Mouse (Mus musculus): ENCODE measurements around the gene Gm10318. TPM values are rescaled to one million over a fixed set of nuclear protein-coding genes. Genes with fewer than 3 reads are reported as not detected.

Gene Gm10318
- polyA plus RNA-seq (2016; fragmentation: Nextera tagmentation; extraction: Ambion mirVana), result not detected in 2 replicates

DNA sequence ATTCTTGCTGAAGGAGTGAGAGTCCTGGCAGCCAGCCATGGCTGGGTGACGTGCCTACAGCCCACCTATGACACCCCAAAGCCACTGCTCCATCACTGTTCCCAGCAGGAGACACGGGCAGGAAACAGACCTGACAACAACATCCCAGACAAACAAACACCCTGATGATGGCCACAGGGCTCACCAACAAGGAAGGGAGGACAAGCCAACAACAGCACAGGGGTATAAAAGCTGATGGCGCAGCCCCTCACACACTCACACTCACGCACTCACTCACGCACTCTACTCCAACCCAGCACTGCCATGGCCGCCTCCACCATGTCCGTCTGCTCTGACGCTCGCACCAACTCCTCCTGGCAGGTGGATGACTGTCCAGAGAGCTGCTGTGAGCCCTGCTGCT, at the start of gene Gm10318:
Gene Gm10318, plus strand, starts transcription at position 301 of the 400 bp plus-strand sequence.
- Histone ChIP-seq H3K9ac (no peak within 1 kb of the TSS), H3K9me3 (replicated peaks) (no peaks in the 10 kb centered on the region), H3K36me3 (no peaks in the 10 kb centered on the region), H3K4me1 (no peaks in the 10 kb centered on the region), H3K27me3 (replicated peaks) (no peaks in the 10 kb centered on the region; the same call in 1 of the 2 replicates), H3K27ac (no peak within 1 kb of the TSS), H3K4me2 (no peak within 1 kb of the TSS), H3K4me3 (no peak within 1 kb of the TSS)
- ATAC-seq, result no peak
- WGBS (ENCODE audit: insufficient replicate concordance), result 58% methylated on average over 9 of the region's 9 CpGs

DNA sequence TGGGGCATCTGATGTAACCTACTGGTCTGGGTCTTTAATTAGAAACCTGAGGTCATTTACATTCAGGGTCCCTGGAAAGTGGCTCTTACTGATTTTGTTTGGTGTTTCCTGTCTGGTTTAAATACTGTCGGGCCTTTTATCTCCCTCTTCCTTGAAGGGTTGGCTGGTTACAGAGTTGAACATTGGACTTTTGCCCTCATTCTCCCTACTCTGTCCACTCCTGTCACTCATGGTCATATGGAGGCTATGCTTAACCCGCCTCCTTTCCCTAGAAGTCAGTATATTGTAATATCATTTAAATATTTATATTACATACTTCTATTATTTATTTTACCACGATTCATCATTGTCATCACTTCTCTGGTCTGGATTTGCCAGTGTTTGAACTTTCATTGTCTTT, 48.6 kb upstream of the Gm10318 start:
- Histone ChIP-seq H3K27ac (no peak overlapping the region), H3K4me1 (0 out of 2 replicates have a peak, but pooled peaks cover 4% of the 10 kb centered on the region), H3K9ac (no peak overlapping the region), H3K9me3 (replicated peaks) (no peaks in the 10 kb centered on the region), H3K36me3 (no peaks in the 10 kb centered on the region), H3K4me2 (no peak overlapping the region), H3K4me3 (no peak overlapping the region), H3K27me3 (replicated peaks) (no peaks in the 10 kb centered on the region)
- WGBS (ENCODE audit: insufficient replicate concordance), result 34% methylated on average over 3 of the region's 3 CpGs
- no peak for ATAC-seq

GRCm38 (mm10) chr10:77811743-77812142, 40.9 kb upstream of the Gm10318 start, which contains the start of gene Gm9507:
Gene Gm9507 (minus strand): TSS chr10:77811843.
- Histone ChIP-seq H3K4me2 (no peak within 1 kb of the TSS), H3K4me1 (no peaks in the 10 kb centered on the region), H3K4me3 (no peak within 1 kb of the TSS), H3K9ac (no peak within 1 kb of the TSS), H3K27me3 (replicated peaks) (no peaks in the 10 kb centered on the region), H3K9me3 (replicated peaks) (no peaks in the 10 kb centered on the region; the same call in 1 of the 2 replicates), H3K27ac (no peak within 1 kb of the TSS), H3K36me3 (no peaks in the 10 kb centered on the region)
- 51% methylated on average over 5 of the region's 5 CpGs for WGBS (ENCODE audit: insufficient replicate concordance)
- ATAC-seq, result no peak

DNA sequence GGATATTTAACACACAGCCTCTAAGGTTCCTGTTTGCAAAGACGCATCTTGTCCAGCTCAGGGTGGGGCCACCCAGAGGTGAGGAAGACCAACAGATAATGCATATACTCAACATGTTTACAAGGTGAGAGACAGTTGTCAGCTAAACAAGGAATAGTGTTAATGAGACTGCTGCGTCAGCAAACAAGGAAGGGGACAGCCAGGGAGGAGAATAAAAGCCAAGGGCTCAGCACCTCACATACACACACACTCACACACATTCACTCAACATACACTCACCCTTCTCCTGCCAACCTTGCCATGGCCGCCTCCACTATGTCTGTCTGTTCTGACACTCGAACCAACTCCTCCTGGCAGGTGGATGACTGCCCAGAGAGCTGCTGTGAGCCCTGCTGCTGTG, 38.3 kb upstream of the Gm10318 start, which contains the start of gene Gm2696:
Gene Gm2696, plus strand, starts transcription at position 301 of the 400 bp plus-strand sequence.
- no peaks in the 10 kb centered on the region for H3K36me3 ChIP-seq
- 35% methylated on average over 4 of the region's 4 CpGs for WGBS (ENCODE audit: insufficient replicate concordance)
- no peak within 1 kb of the TSS for H3K4me3 ChIP-seq
- no peaks in the 10 kb centered on the region for H3K27me3 ChIP-seq (replicated peaks)
- no peak within 1 kb of the TSS for H3K4me2 ChIP-seq
- no peaks in the 10 kb centered on the region for H3K4me1 ChIP-seq
- no peak within 1 kb of the TSS for H3K9ac ChIP-seq
- H3K9me3 ChIP-seq (replicated peaks), result no peaks in the 10 kb centered on the region; the same call in 1 of the 2 replicates
- no peak within 1 kb of the TSS for H3K27ac ChIP-seq
- no peak for ATAC-seq

DNA sequence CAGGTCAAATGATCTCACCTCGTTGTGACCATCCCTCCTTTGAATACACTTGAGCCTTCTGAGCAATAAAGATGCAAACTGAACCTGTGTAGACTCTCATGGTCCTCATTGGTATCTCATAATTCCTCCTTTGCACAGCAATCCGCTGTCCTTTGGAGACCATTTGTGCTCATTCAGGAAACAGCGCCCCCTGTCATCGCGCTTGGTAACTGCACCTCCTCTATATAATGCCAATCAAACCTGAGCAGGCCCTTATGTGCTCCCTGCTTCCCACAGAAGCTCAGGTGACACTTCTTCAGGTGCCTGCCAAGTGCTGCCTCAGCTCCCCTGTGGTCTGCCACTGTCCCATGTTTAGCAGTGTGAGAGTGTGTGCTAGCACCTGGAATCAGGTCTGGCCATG, 37.1 kb upstream of the Gm10318 start:
- no peaks in the 10 kb centered on the region for H3K9me3 ChIP-seq (replicated peaks)
- WGBS (ENCODE audit: insufficient replicate concordance), result 23% methylated on average over 5 of the region's 5 CpGs
- no peaks in the 10 kb centered on the region for H3K27me3 ChIP-seq (replicated peaks)
- no peak overlapping the region for H3K27ac ChIP-seq
- H3K36me3 ChIP-seq, result no peaks in the 10 kb centered on the region
- ATAC-seq, result no peak
- no peak overlapping the region for H3K4me2 ChIP-seq
- no peak overlapping the region for H3K4me3 ChIP-seq
- H3K4me1 ChIP-seq, result no peaks in the 10 kb centered on the region
- H3K9ac ChIP-seq, result no peak overlapping the region

GRCm38 (mm10) chr10:77818523-77818922, 34.1 kb upstream of the Gm10318 start:
- H3K4me1 ChIP-seq, result no peaks in the 10 kb centered on the region
- no peaks in the 10 kb centered on the region for H3K27me3 ChIP-seq (replicated peaks)
- WGBS (ENCODE audit: insufficient replicate concordance), result 79% methylated on average over 4 of the region's 4 CpGs
- H3K36me3 ChIP-seq, result no peaks in the 10 kb centered on the region
- H3K4me3 ChIP-seq, result no peak overlapping the region
- H3K9ac ChIP-seq, result no peak overlapping the region
- no peak overlapping the region for H3K27ac ChIP-seq
- no peak overlapping the region for H3K4me2 ChIP-seq
- no peaks in the 10 kb centered on the region for H3K9me3 ChIP-seq (replicated peaks)
- no peak for ATAC-seq

DNA sequence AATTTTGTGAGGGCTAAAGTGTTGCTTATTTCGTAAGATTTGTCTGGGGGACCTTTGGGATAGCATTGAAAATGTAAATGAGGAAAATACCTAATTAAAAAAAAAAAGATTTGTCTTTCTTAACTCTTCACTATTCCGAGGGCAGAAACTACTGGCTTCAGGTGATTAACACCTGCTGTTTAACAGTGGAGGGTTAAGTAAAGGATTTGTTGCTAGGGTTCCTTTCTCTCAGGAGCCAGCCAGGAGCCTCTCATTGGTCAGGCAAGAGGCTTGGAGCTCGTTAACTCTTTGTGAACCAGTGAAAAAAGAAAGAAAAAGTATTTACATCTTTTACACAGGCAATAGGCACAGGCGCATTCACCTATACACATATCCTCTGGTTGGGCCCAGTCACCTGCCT, 33.5 kb upstream of the Gm10318 start:
- no peak overlapping the region for H3K4me2 ChIP-seq
- no peak overlapping the region for H3K9ac ChIP-seq
- H3K4me1 ChIP-seq, result no peaks in the 10 kb centered on the region
- H3K27me3 ChIP-seq (replicated peaks), result no peaks in the 10 kb centered on the region
- no peak overlapping the region for H3K27ac ChIP-seq
- ATAC-seq, result no peak
- H3K36me3 ChIP-seq, result no peaks in the 10 kb centered on the region
- H3K9me3 ChIP-seq (replicated peaks), result no peaks in the 10 kb centered on the region
- WGBS (ENCODE audit: insufficient replicate concordance), result 45% methylated on average over 4 of the region's 4 CpGs
- no peak overlapping the region for H3K4me3 ChIP-seq

DNA sequence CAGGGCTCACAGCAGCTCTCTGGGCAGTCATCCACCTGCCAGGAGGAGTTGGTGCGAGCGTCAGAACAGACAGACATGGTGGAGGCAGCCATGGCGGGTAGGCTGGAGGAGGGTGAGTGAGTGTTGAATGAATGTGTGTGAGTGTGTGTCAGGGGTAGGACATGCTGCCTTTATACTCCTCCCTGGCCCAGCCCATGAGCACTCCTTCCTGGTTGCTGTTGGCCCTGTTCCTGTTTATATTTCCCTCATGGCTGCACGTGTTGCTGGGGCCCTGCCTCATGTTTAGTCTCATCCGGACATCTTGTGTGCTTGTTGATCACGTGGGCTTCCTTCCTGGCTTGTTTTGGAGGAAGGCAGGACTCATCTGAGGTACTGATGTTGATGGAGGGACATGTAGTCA, 25.7 kb upstream of the Gm10318 start, which contains the start of gene Krtap10-4:
Gene Krtap10-4, minus strand, starts transcription at position 145 of the 400 bp plus-strand sequence.
- Histone ChIP-seq H3K4me3 (no peak within 1 kb of the TSS), H3K4me1 (no peaks in the 10 kb centered on the region), H3K4me2 (no peak within 1 kb of the TSS), H3K9me3 (replicated peaks) (no peaks in the 10 kb centered on the region), H3K27me3 (replicated peaks) (no peaks in the 10 kb centered on the region), H3K9ac (no peak within 1 kb of the TSS), H3K27ac (no peak within 1 kb of the TSS), H3K36me3 (no peaks in the 10 kb centered on the region)
- 47% methylated on average over 6 of the region's 6 CpGs for WGBS (ENCODE audit: insufficient replicate concordance)
- no peak for ATAC-seq

DNA sequence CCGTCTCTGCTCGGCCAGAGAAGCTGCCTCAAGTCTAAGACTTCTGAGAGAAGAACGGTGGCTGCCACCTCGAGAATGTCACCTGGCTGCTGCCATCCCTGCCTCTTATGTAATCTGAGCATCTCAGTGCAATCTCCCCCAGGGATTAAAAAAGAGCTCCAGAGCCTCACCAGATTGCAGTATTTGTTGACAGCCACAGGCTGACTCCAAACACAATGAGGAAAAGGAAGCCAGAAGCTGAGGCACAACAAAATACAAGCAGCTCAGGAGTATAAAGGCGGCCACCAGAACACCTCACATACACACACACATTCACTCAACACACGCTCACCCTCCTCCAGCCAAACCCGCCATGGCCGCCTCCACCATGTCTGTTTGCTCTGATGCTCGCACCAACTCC, 17.0 kb upstream of the Gm10318 start, which contains the start of gene Krtap10-10:
Gene Krtap10-10, plus strand, starts transcription at position 301 of the 400 bp plus-strand sequence.
- no peaks in the 10 kb centered on the region for H3K27me3 ChIP-seq (replicated peaks)
- no peaks in the 10 kb centered on the region for H3K4me1 ChIP-seq
- no peak within 1 kb of the TSS for H3K9ac ChIP-seq
- no peaks in the 10 kb centered on the region for H3K9me3 ChIP-seq (replicated peaks)
- H3K27ac ChIP-seq, result no peak within 1 kb of the TSS
- 56% methylated on average over 9 of the region's 9 CpGs for WGBS (ENCODE audit: insufficient replicate concordance)
- H3K4me2 ChIP-seq, result no peak within 1 kb of the TSS
- no peaks in the 10 kb centered on the region for H3K36me3 ChIP-seq
- no peak within 1 kb of the TSS for H3K4me3 ChIP-seq
- no peak for ATAC-seq

DNA sequence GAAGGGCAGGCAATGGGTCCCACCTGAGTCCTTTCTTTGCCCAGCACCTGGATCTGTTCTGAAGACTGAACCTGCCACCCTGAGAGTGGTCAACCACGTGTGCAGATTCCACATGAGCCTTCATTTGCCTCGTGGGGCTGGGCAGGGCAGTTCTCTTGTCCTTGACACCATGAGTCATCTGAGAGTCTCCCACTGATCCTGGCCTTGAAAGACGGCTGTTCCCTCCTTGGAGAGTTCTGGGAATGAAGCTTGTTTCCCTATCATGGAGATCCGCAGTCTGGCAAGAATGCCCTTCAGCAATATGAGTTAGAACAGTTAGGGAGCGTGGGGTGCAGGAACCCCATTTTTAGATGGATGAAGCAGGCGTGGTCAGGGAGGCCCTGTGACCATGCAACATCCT, 13.7 kb upstream of the Gm10318 start:
- H3K9me3 ChIP-seq (replicated peaks), result no peaks in the 10 kb centered on the region
- H3K4me1 ChIP-seq, result no peaks in the 10 kb centered on the region
- H3K27me3 ChIP-seq (replicated peaks), result no peaks in the 10 kb centered on the region
- H3K9ac ChIP-seq, result no peak overlapping the region
- H3K4me2 ChIP-seq, result no peak overlapping the region
- H3K27ac ChIP-seq, result no peak overlapping the region
- H3K4me3 ChIP-seq, result no peak overlapping the region
- 54% methylated on average over 6 of the region's 6 CpGs for WGBS (ENCODE audit: insufficient replicate concordance)
- H3K36me3 ChIP-seq, result no peaks in the 10 kb centered on the region
- ATAC-seq, result no peak

DNA sequence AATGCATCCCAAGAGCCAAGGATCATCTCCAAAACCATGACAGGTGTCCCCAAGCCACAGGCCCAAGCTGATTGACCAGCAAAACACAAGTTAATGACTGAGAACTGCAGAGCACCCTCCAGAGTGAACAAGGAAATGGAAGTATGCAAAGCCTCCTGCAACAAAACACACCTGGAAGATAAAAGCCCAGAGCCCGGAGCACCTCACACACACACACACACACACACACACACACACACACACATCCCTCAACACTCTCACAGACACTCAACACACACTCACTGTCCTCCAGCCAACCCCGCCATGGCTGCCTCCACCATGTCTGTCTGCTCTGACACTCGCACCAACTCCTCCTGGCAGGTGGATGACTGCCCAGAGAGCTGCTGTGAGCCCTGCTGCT, 6.2 kb upstream of the Gm10318 start, which contains the start of gene Gm36176:
Gene Gm36176, plus strand, starts transcription at position 301 of the 400 bp plus-strand sequence.
- ATAC-seq, result no peak
- no peaks in the 10 kb centered on the region for H3K36me3 ChIP-seq
- H3K4me1 ChIP-seq, result no peaks in the 10 kb centered on the region
- no peaks in the 10 kb centered on the region for H3K9me3 ChIP-seq (replicated peaks)
- H3K27me3 ChIP-seq (replicated peaks), result no peaks in the 10 kb centered on the region
- no peak within 1 kb of the TSS for H3K4me2 ChIP-seq
- H3K4me3 ChIP-seq, result no peak within 1 kb of the TSS
- no peak within 1 kb of the TSS for H3K9ac ChIP-seq
- H3K27ac ChIP-seq, result no peak within 1 kb of the TSS
- 29% methylated on average over 3 of the region's 3 CpGs for WGBS (ENCODE audit: insufficient replicate concordance)

DNA sequence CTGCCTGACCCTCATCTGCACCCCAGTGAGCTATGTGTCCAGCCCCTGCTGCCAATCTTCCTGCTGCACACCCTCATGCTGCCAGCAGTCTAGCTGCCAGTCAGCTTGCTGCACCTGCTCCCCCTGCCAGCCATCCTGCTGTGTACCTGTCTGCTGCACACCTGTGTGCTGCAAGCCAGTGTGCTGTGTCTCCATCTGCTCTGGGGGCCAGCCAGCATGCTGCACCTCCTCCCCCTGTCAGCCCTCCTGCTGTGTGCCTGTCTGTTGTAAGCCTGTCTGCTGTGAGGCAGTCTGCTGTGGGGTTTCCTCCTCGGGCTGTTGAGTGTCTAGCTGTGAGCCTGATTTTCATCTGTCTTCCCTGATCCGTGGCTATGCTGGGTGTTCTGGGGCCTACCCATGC, 5.7 kb upstream of the Gm10318 start:
- Histone ChIP-seq H3K9me3 (replicated peaks) (no peaks in the 10 kb centered on the region), H3K4me1 (no peaks in the 10 kb centered on the region), H3K36me3 (no peaks in the 10 kb centered on the region), H3K9ac (no peak overlapping the region), H3K27me3 (replicated peaks) (no peaks in the 10 kb centered on the region), H3K4me3 (no peak overlapping the region), H3K27ac (no peak overlapping the region), H3K4me2 (no peak overlapping the region)
- 9% methylated on average over 2 of the region's 2 CpGs for WGBS (ENCODE audit: insufficient replicate concordance)
- no peak for ATAC-seq

- no peaks in the 10 kb centered on the region; the same call in 1 of the 2 replicates for H3K27me3 ChIP-seq (replicated peaks)
- no peak for ATAC-seq
- H3K36me3 ChIP-seq, result no peaks in the 10 kb centered on the region
- H3K9me3 ChIP-seq (replicated peaks), result no peaks in the 10 kb centered on the region
- WGBS (ENCODE audit: insufficient replicate concordance), result 59% methylated on average over 2 of the region's 2 CpGs
- no peak overlapping the region for H3K4me3 ChIP-seq
- H3K9ac ChIP-seq, result no peak overlapping the region
- no peaks in the 10 kb centered on the region for H3K4me1 ChIP-seq
- H3K27ac ChIP-seq, result no peak overlapping the region
- H3K4me2 ChIP-seq, result no peak overlapping the region
Observed at GRCm38 (mm10) chr10:77847538-77847937, 5.1 kb upstream of the Gm10318 start.

All from liver, embryonic 12.5 days (tissue).